Mouse (Mus musculus) ovary, postnatal 36 days (tissue): Measurements from ENCODE around the gene Gnmt.

ENCODE experiments used
- DNase-seq: peaks from one replicate; pipeline ENCODE4 v3.0.0; 2022; ENCODE audit warnings: low spot score, mixed read lengths

The Gnmt gene

GRCm38 (mm10) chr17:46741305-46741704 is 12.3 kb upstream of the Gnmt start:
- DNase-seq, result no peak

- DNase-seq, result peak; percentile 51
Observed at GRCm38 (mm10) chr17:46736160-46736559, 7.2 kb upstream of the Gnmt start.

- no peak for DNase-seq
Observed at GRCm38 (mm10) chr17:46735287-46735686, 6.3 kb upstream of the Gnmt start.

- no peak for DNase-seq
Observed at GRCm38 (mm10) chr17:46734055-46734454, 5.1 kb upstream of the Gnmt start.

- DNase-seq, result no peak
Observed at GRCm38 (mm10) chr17:46728496-46728895, 472 bp downstream of the Gnmt start.

- DNase-seq, result no peak
Observed at GRCm38 (mm10) chr17:46728021-46728420, 947 bp downstream of the Gnmt start.

- DNase-seq, result no peak
Observed at GRCm38 (mm10) chr17:46727271-46727670, 1.7 kb downstream of the Gnmt start.

- no peak for DNase-seq
Observed at GRCm38 (mm10) chr17:46725731-46726645, 3.0 kb downstream of the Gnmt start.

GRCm38 (mm10) chr17:46725273-46725672 is 3.7 kb downstream of the Gnmt start:
- no peak for DNase-seq

GRCm38 (mm10) chr17:46724477-46725084 is 4.4 kb downstream of the Gnmt start:
- no peak for DNase-seq

- DNase-seq, result no peak
Observed at GRCm38 (mm10) chr17:46721077-46721476, 7.9 kb downstream of the Gnmt start.

GRCm38 (mm10) chr17:46714756-46715481 is 14.0 kb downstream of the Gnmt start:
- DNase-seq, result no peak

- no peak for DNase-seq
Observed at GRCm38 (mm10) chr17:46713849-46714248, 15.1 kb downstream of the Gnmt start.

GRCm38 (mm10) chr17:46712442-46712841 is 16.5 kb downstream of the Gnmt start:
- no peak for DNase-seq

- peak; percentile 61 for DNase-seq
Observed at GRCm38 (mm10) chr17:46711612-46712271, 17.2 kb downstream of the Gnmt start.

GRCm38 (mm10) chr17:46710959-46711597 is 17.9 kb downstream of the Gnmt start, which contains the start of gene Pex6:
TSS of gene Pex6 (plus strand) at chr17:46711463.
- DNase-seq, result peak; percentile 89

GRCm38 (mm10) chr17:46706375-46707089 is 22.4 kb downstream of the Gnmt start:
- DNase-seq, result no peak

- peak; percentile 95 for DNase-seq
Observed at GRCm38 (mm10) chr17:46704887-46705835, 23.8 kb downstream of the Gnmt start, which contains the start of gene Ppp2r5d. TSS of gene Ppp2r5d (minus strand) at chr17:46705111.
